Mouse (Mus musculus): ENCODE results near the gene Tmem107. TPM values are rescaled to one million over a fixed set of nuclear protein-coding genes. Genes with fewer than 3 reads are reported as not detected.

Gene Tmem107
- polyA plus RNA-seq, 1 experiment from 2014 or later, result 14.5 TPM

GRCm38 (mm10) chr11:69088103-69088855, 17.7 kb downstream of the Tmem107 start, which contains the start of gene Vamp2:
Gene Vamp2, plus strand, starts transcription at chr11:69088490.
- H3K9me3 ChIP-seq (ENCODE audit: control insufficient read depth), result no peaks in the 10 kb centered on the region
- no peaks in the 10 kb centered on the region for H3K27me3 ChIP-seq (replicated peaks; ENCODE audit: control insufficient read depth, insufficient read depth, low read length)
- under 1% methylated on average over 61 of the region's 67 CpGs for WGBS
- H3K4me3 ChIP-seq (ENCODE audit: low read depth, low read length), result peak within 1 kb of the TSS; percentile 100
- peak within 1 kb of the TSS; percentile 99 for H3K9ac ChIP-seq (ENCODE audit: low read depth, low read length)
- peaks cover 8% of the 10 kb centered on the region; the same call in 1 of the 2 replicates for H3K4me1 ChIP-seq (replicated peaks; ENCODE audit: control insufficient read depth, insufficient read depth, low read length)
- peak within 1 kb of the TSS; percentile 96 for H3K27ac ChIP-seq (ENCODE audit: low read depth, low read length)
- H3K36me3 ChIP-seq (ENCODE audit: control insufficient read depth, insufficient read depth), result peaks cover 19% of the 10 kb centered on the region; the same call in 1 of the 2 replicates
- 0 out of 2 replicates have a peak, but pooled peaks have one; percentile 1 for TF ChIP-seq CTCF (IDR thresholded peaks at IDR 0.05; ENCODE audit: low read depth)
- H3K4me2 ChIP-seq (replicated peaks; ENCODE audit: low read depth), result peak within 1 kb of the TSS; percentile 82
- ATAC-seq, result peak; percentile 64

DNA sequence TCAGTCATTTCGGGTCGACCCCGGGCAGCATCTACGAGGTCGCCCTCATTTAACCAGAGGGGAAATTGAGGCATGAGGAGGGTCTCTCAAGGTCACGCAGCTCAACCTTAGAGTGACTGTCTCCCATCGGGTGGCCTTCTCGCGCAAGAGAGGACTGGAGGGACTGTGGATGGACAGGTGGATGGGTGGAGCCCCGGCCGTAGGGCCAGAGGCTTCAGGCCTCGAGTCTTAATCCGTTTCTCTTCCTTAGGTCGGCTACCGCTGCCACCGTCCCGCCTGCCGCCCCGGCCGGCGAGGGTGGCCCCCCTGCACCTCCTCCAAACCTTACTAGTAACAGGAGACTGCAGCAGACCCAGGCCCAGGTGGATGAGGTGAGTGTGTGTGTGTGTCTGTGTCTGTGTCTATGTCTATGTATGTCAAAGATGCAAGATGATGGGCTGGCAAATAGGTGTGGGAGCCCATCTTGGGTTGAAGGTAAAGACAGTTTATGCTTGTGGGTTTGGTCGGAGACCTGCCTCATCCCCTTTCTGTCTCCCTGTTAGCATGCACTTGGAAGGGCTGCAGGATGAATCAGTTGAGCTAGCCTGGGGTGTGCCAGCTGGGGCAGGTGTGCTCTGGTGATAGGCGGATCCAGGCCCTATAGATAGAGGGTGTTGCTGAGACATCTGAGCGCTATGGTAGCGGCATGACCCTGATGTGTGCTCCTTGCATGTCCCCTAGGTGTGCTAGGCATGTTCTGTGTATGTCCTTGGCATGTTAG, 18.4 kb downstream of the Tmem107 start:
- WGBS, result 5% methylated on average over 25 of the region's 25 CpGs
- ATAC-seq, result 0 out of 2 replicates have a peak, but pooled peaks have one; percentile 6
- Histone ChIP-seq H3K9me3 (ENCODE audit: control insufficient read depth) (no peaks in the 10 kb centered on the region), H3K36me3 (ENCODE audit: control insufficient read depth, insufficient read depth) (peaks cover 19% of the 10 kb centered on the region; the same call in 1 of the 2 replicates), H3K27ac (ENCODE audit: low read depth, low read length) (peak overlapping the region; percentile 96), H3K4me2 (replicated peaks; ENCODE audit: low read depth) (peak overlapping the region; percentile 82), H3K4me3 (ENCODE audit: low read depth, low read length) (peak overlapping the region; percentile 100), H3K9ac (ENCODE audit: low read depth, low read length) (peak overlapping the region; percentile 99), H3K4me1 (replicated peaks; ENCODE audit: control insufficient read depth, insufficient read depth, low read length) (peaks cover 8% of the 10 kb centered on the region; the same call in 1 of the 2 replicates), H3K27me3 (replicated peaks; ENCODE audit: control insufficient read depth, insufficient read depth, low read length) (no peaks in the 10 kb centered on the region)
- no peak for TF ChIP-seq CTCF (IDR thresholded peaks at IDR 0.05; ENCODE audit: low read depth)

- 79% methylated on average over 12 of the region's 12 CpGs for WGBS
- ATAC-seq, result no peak
- Histone ChIP-seq H3K36me3 (ENCODE audit: control insufficient read depth, insufficient read depth) (peaks cover 19% of the 10 kb centered on the region; the same call in 1 of the 2 replicates), H3K9ac (ENCODE audit: low read depth, low read length) (peak overlapping the region; percentile 99), H3K4me1 (replicated peaks; ENCODE audit: control insufficient read depth, insufficient read depth, low read length) (peaks cover 10% of the 10 kb centered on the region; the same call in 1 of the 2 replicates), H3K4me2 (replicated peaks; ENCODE audit: low read depth) (peak overlapping the region; percentile 82), H3K27me3 (replicated peaks; ENCODE audit: control insufficient read depth, insufficient read depth, low read length) (no peaks in the 10 kb centered on the region), H3K27ac (ENCODE audit: low read depth, low read length) (no peak overlapping the region), H3K4me3 (ENCODE audit: low read depth, low read length) (peak overlapping the region; percentile 100), H3K9me3 (ENCODE audit: control insufficient read depth) (no peaks in the 10 kb centered on the region)
- TF ChIP-seq CTCF (IDR thresholded peaks at IDR 0.05; ENCODE audit: low read depth), result no peak
These were observed 19.1 kb downstream of the Tmem107 start for GRCm38 (mm10) chr11:69089616-69090290.

- Histone ChIP-seq H3K4me1 (replicated peaks; ENCODE audit: control insufficient read depth, insufficient read depth, low read length) (peaks cover 10% of the 10 kb centered on the region; the same call in 1 of the 2 replicates), H3K9ac (ENCODE audit: low read depth, low read length) (no peak overlapping the region), H3K4me2 (replicated peaks; ENCODE audit: low read depth) (no peak overlapping the region), H3K4me3 (ENCODE audit: low read depth, low read length) (no peak overlapping the region), H3K27ac (ENCODE audit: low read depth, low read length) (no peak overlapping the region), H3K9me3 (ENCODE audit: control insufficient read depth) (no peaks in the 10 kb centered on the region), H3K27me3 (replicated peaks; ENCODE audit: control insufficient read depth, insufficient read depth, low read length) (no peaks in the 10 kb centered on the region), H3K36me3 (ENCODE audit: control insufficient read depth, insufficient read depth) (peaks cover 19% of the 10 kb centered on the region; the same call in 1 of the 2 replicates)
- no peak for ATAC-seq
- TF ChIP-seq CTCF (IDR thresholded peaks at IDR 0.05; ENCODE audit: low read depth), result no peak
- WGBS, result 63% methylated on average over 6 of the region's 6 CpGs
These were observed 19.8 kb downstream of the Tmem107 start for GRCm38 (mm10) chr11:69090367-69090766.

DNA sequence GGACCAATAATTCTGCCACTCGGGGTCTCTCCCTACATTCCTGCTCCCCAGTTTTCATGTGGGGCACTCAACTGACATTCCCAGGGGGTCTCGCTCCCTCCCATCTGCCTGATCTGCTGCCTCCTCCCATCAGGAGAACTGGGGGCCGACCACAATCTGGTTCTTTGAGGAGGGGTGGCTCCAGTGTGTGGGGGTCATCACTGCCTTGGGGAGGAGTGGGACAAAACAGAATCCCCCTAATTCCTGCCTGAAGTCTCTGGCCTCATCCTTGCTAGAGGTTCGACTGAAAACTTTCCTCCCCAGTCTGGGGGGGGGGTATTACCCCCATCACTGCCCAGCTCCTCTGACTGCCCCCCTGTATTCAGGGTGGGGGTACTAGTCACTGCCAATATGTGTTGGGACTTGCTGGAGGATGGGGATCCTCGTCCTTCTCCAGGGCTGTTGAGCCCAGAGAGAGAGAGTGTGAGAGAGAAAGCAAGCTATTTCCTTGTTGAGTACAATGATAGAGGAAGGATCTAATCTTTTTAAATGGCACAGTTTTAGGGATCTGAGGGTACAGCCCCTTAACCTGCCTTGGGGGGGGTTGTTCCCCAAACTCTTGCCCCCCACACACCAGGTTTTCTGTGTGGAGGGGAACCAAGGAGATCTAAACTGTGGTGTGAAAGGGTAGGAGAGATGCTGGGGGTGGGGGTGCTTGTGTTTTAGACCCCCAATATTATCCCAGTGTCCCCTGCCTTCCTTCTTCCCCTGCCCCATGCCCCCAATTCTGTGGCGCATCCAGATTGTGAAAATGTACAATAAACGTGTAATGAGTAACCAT, 21.2 kb downstream of the Tmem107 start:
- Histone ChIP-seq H3K4me1 (replicated peaks; ENCODE audit: control insufficient read depth, insufficient read depth, low read length) (peaks cover 10% of the 10 kb centered on the region; the same call in 1 of the 2 replicates), H3K36me3 (ENCODE audit: control insufficient read depth, insufficient read depth) (peaks cover 19% of the 10 kb centered on the region; the same call in 1 of the 2 replicates), H3K4me2 (replicated peaks; ENCODE audit: low read depth) (no peak overlapping the region), H3K27me3 (replicated peaks; ENCODE audit: control insufficient read depth, insufficient read depth, low read length) (no peaks in the 10 kb centered on the region), H3K27ac (ENCODE audit: low read depth, low read length) (peak overlapping the region; percentile 43), H3K9me3 (ENCODE audit: control insufficient read depth) (no peaks in the 10 kb centered on the region), H3K4me3 (ENCODE audit: low read depth, low read length) (no peak overlapping the region), H3K9ac (ENCODE audit: low read depth, low read length) (no peak overlapping the region)
- ATAC-seq, result no peak
- TF ChIP-seq CTCF (IDR thresholded peaks at IDR 0.05; ENCODE audit: low read depth), result no peak
- WGBS, result 55% methylated on average over 7 of the region's 7 CpGs
